Mouse (Mus musculus): Measurements from ENCODE around the gene Stk4. TPM values are rescaled to one million over a fixed set of nuclear protein-coding genes. Genes with fewer than 3 reads are reported as not detected.

The Stk4 gene
- total and polyA plus RNA-seq, 3 experiments: 51.4 to 77.5 (median 64.4) TPM

GRCm38 (mm10) chr2:164073918-164074578 is 3.9 kb downstream of the Stk4 start (continued):
- TF ChIP-seq TBP (conservative IDR thresholded peaks at IDR 0.05; ENCODE audit: low read depth, low read length) (0 out of 2 replicates have a peak, but pooled peaks have one; percentile 19), ELF1 (IDR thresholded peaks at IDR 0.05; ENCODE audit: low read depth, low read length) (peak; percentile 98), KAT2A (IDR thresholded peaks at IDR 0.05; ENCODE audit: insufficient replicate concordance, low read length) (no peak), ZNF384 (IDR thresholded peaks at IDR 0.05; ENCODE audit: low read depth, low read length) (no peak), ZKSCAN1 (IDR thresholded peaks at IDR 0.05; ENCODE audit: borderline replicate concordance, low read depth, low read length) (no peak), NRF1 (IDR thresholded peaks at IDR 0.05; ENCODE audit: low read depth, low read length) (no peak; the same call in 1 of the 2 replicates), CHD1 (IDR thresholded peaks at IDR 0.05; ENCODE audit: low read depth, low read length) (no peak), ZC3H11A (IDR thresholded peaks at IDR 0.05; ENCODE audit: low read depth, low read length) (no peak), ETS1 (conservative IDR thresholded peaks at IDR 0.05; ENCODE audit: low read depth, low read length) (no peak), MAX (IDR thresholded peaks at IDR 0.05; ENCODE audit: low read length) (peak; percentile 95), MAZ (IDR thresholded peaks at IDR 0.05; ENCODE audit: low read depth, low read length) (no peak), MEF2A (IDR thresholded peaks at IDR 0.05; ENCODE audit: borderline replicate concordance, low read depth, low read length) (peak; percentile 43; the same call in 1 of the 2 replicates)

- DNase-seq (ENCODE audit: extremely low read depth): peak; percentile 40
- dilution Hi-C loops (cut with MboI; ENCODE audit: extremely low pct_ligation_motif_present, extremely low pct_unique_long_range_greater_than_20kb, low sequenced_read_pairs): no loop called here
- Histone ChIP-seq H3K9me3 (replicated peaks; ENCODE audit: low read length) (no peaks in the 10 kb centered on the region), H3K4me2 (ENCODE audit: insufficient read depth, low read depth, poor library complexity, severe bottlenecking) (peak overlapping the region; percentile 83), H3K36me3 (replicated peaks in 1 of 2; ENCODE audit: control insufficient read depth in 1 of 2, insufficient read depth in 1 of 2, low read length in 1 of 2) (peaks cover 7 to 20% of the 10 kb centered on the region in 2 experiments), H3K27ac (ENCODE audit: insufficient read depth, low read depth) (peak overlapping the region; percentile 29), H3K9ac (ENCODE audit: insufficient read depth, low read depth) (peak overlapping the region; percentile 54), H3K4me3 (replicated peaks in 1 of 3; ENCODE audit: low read depth in 2 of 3, low read length in 2 of 3, poor library complexity in 1 of 3) (peak overlapping the region; percentile 87 to 98 (median 97)), H3K27me3 (replicated peaks) (no peaks in the 10 kb centered on the region), H3K79me2 (replicated peaks; ENCODE audit: control insufficient read depth, extremely low read depth, insufficient read depth, poor library complexity, severe bottlenecking) (peaks cover 62% of the 10 kb centered on the region), H3K4me1 (ENCODE audit: control insufficient read depth in 1 of 2, insufficient read depth in 2 of 2) (peaks cover 6 to 56% of the 10 kb centered on the region in 2 experiments)
- in situ Hi-C loops (cut with MboI; ENCODE audit: low pct_ligation_motif_present, low pct_unique_long_range_greater_than_20kb, low sequenced_read_pairs): no loop called here
- TF ChIP-seq POLR2AphosphoS2 (IDR thresholded peaks at IDR 0.05; ENCODE audit: low read depth, low read length) (no peak), IRF4 (IDR thresholded peaks at IDR 0.05; ENCODE audit: low read depth, low read length) (peak; percentile 50; the same call in 1 of the 2 replicates), MAFK (IDR thresholded peaks at IDR 0.05; ENCODE audit: insufficient replicate concordance, low read length) (no peak), ZNF384 (IDR thresholded peaks at IDR 0.05; ENCODE audit: low read depth, low read length) (0 out of 2 replicates have a peak, but pooled peaks have one; percentile 9), GABPA (IDR thresholded peaks at IDR 0.05; ENCODE audit: insufficient replicate concordance, low read depth, low read length) (no peak), MXI1 (IDR thresholded peaks at IDR 0.05; ENCODE audit: low read depth, low read length) (no peak; the same call in 1 of the 2 replicates), SIN3A (IDR thresholded peaks at IDR 0.05; ENCODE audit: low read length) (no peak), KAT2A (IDR thresholded peaks at IDR 0.05; ENCODE audit: insufficient replicate concordance, low read length) (no peak), PAX5 (IDR thresholded peaks at IDR 0.05; ENCODE audit: low read length) (no peak), MAZ (IDR thresholded peaks at IDR 0.05; ENCODE audit: low read depth, low read length) (no peak), NELFE (IDR thresholded peaks at IDR 0.05; ENCODE audit: low read depth, low read length) (no peak), ELF1 (IDR thresholded peaks at IDR 0.05; ENCODE audit: low read depth, low read length) (peak; percentile 68), RAD21 (IDR thresholded peaks at IDR 0.05; ENCODE audit: low read depth, low read length) (no peak), MYC (IDR thresholded peaks at IDR 0.05; ENCODE audit: low read depth, low read length) (no peak), USF2 (conservative IDR thresholded peaks at IDR 0.05; ENCODE audit: low read depth, low read length) (no peak), TBP (conservative IDR thresholded peaks at IDR 0.05; ENCODE audit: low read depth, low read length) (0 out of 2 replicates have a peak, but pooled peaks have one; percentile 33), USF1 (IDR thresholded peaks at IDR 0.05; ENCODE audit: low read depth, low read length) (no peak), ZMIZ1 (IDR thresholded peaks at IDR 0.05; ENCODE audit: low read depth, low read length) (no peak), RCOR1 (conservative IDR thresholded peaks at IDR 0.05; ENCODE audit: low read depth, low read length) (no peak), BHLHE40 (IDR thresholded peaks at IDR 0.05; ENCODE audit: low read depth, low read length) (0 out of 2 replicates have a peak, but pooled peaks have one; percentile 6), ZKSCAN1 (IDR thresholded peaks at IDR 0.05; ENCODE audit: borderline replicate concordance, low read depth, low read length) (no peak), HCFC1 (IDR thresholded peaks at IDR 0.05; ENCODE audit: low read depth, low read length) (no peak), SMC3 (IDR thresholded peaks at IDR 0.05; ENCODE audit: low read depth, low read length) (no peak), UBTF (IDR thresholded peaks at IDR 0.05; ENCODE audit: low read depth, low read length) (no peak), CTCF (conservative IDR thresholded peaks at IDR 0.05 in 1 of 2, IDR thresholded peaks at IDR 0.05 in 1 of 2; ENCODE audit: low read depth in 2 of 2, low read length in 2 of 2) (no peak), MEF2A (IDR thresholded peaks at IDR 0.05; ENCODE audit: borderline replicate concordance, low read depth, low read length) (no peak), JUND (conservative IDR thresholded peaks at IDR 0.05; ENCODE audit: low read depth, low read length) (no peak), CHD2 (IDR thresholded peaks at IDR 0.05; ENCODE audit: low read length) (no peak), CHD1 (IDR thresholded peaks at IDR 0.05; ENCODE audit: low read depth, low read length) (no peak; the same call in 1 of the 2 replicates), ZC3H11A (IDR thresholded peaks at IDR 0.05; ENCODE audit: low read depth, low read length) (no peak), MAX (IDR thresholded peaks at IDR 0.05; ENCODE audit: low read length) (no peak), EP300 (IDR thresholded peaks at IDR 0.05; ENCODE audit: low read length) (no peak), POLR2A (IDR thresholded peaks at IDR 0.05; ENCODE audit: low read depth, low read length) (no peak)
These were observed 5.0 kb downstream of the Stk4 start for GRCm38 (mm10) chr2:164075088-164075487.
